Mouse (Mus musculus): ENCODE results near the gene Defb19.

Defb19 gene

DNA sequence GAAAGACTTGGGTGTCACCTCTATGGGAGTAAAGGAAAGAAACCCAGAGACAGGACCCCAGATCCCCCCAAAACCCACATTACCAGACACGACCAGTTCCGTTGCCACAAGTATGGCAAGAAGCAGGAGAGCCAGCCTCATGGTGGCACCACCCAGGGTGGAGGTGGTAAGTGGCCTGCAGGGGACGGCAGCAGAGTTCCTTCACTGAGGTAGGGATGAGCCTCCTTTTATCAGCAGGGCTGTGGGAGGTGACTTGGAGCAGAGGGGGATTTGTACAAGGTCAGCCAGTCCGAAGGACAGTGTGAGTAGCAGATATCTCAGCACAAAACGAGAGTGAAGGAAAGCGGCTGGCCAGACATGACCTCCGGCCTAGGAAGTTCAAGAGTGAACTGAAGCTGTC is at the start of gene Defb19:
Defb19 (minus strand) TSS at position 206 of the 400 bp plus-strand sequence.
- no peak for DNase-seq (ENCODE audit: low spot score in 2 of 2)

DNA sequence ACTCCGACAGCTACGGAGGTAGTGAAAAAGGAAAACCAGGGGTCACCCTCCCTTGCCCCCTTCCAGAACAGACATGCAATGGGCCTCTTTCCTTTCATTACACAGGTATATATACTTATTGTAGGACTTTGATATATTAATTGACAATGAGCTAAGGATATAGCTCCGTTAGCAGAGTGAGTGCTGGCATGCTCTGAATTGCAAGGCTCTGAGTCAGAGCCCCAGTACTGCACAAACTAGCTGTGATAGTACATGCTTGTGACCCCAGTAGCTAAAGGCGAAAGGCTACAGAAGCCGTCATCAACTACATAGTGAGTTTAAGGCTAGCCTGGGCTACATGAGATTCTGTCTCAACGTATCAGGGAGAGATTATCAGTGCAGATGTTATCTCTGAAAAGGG is 49.8 kb upstream of the Defb19 start:
- DNase-seq (ENCODE audit: low spot score in 2 of 2): no peak

DNA sequence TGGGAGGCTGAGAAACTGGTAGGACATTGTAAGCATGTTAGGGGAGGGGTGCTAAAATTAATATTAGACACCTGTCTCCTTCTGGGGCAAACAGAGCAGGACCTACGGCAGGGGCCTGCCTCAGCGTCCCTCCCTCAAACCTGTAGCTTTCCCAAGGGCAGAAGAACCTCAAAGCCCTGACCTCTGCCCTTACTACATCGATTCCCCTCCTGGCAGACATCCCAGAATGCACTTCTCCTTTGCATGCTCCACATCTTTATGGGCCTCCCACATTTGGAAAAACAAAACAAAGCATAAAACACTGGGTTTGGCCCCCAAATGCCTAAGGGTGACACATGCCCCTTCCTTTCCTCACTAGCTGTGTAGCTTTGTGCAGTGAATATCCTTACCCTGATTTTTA is 49.1 kb upstream of the Defb19 start:
- DNase-seq (ENCODE audit: low spot score in 2 of 2): no peak

DNA sequence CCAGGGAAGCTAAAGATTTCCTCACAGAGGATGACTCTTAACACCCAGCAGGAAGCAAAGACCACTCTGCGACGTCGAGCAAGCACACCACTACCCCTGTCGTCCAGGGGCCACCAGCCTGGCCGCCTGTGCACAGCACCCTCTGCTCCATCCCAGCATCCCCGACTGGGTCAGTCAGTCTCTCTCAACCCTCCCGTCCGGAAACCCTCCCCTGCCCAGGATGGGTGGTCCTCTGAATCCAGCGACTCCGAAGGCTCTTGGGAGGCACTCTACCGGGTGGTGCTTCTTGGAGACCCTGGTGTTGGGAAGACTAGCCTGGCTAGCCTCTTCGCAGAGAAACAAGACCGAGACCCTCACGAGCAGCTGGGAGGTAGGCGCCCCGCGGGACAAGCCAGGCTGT is 48.0 kb upstream of the Defb19 start:
- DNase-seq (ENCODE audit: low spot score in 2 of 2): no peak

DNA sequence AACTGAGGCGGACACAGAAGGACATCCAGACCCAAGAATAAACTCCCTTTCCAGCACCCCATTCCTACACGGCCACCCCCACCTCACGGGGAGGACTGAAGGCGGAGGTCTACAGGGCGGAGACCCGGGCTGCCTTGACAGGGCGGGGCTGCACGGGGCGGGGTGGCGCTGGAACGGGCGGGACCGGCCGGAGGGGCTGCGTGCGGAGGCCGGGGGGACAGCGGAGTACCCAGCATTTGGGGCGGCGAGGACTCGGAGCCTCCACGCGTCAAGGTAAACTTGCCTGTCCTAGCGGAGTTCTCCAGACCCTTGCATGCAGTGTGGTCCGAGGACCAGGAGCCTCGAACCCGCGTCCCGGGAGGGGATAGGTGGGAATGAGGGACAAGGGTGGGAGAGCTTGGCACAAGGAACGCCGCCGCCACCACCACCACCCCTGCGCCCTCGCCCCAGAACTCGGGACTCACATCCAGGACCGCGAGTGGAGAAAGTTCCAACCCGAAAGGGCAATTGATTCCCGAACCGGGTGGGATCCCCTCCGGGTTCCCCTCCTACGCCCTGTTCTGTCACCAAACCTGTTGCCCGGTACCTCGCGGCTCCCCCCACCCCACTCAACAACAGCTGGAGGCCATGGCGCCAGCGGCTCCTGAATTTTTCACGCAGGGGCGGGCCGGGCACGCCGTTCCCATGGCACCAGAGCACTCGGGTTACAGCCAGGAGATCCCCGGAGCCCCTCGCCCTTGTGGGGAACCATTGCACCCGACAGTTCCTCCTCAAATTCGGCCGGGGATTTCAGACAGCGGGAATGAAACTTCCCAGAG is 46.9 kb upstream of the Defb19 start, which contains the start of gene Rem1:
Rem1 (plus strand) TSS at position 178 of the 818 bp plus-strand sequence.
- no peak for DNase-seq (ENCODE audit: low spot score in 2 of 2)

DNA sequence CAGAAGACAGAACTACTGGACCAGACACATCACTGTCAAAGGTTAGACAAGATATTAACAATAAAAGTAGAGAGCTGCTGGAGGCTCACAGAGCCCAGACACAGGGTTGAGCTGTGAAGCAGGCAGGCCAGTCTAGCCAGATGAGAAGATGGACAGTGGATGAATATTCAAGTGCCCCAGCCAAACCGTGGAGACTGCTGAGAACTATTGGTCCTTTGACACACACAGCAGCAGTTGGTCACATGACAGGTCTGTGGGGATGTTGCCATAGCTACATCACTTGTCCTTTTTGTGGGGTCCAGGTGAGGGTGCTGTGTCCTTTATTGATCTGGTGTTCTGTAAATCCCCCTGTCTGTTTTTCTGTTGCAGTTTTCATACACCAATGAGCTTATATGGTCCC is 45.1 kb upstream of the Defb19 start:
- DNase-seq (ENCODE audit: low spot score in 2 of 2): no peak

DNA sequence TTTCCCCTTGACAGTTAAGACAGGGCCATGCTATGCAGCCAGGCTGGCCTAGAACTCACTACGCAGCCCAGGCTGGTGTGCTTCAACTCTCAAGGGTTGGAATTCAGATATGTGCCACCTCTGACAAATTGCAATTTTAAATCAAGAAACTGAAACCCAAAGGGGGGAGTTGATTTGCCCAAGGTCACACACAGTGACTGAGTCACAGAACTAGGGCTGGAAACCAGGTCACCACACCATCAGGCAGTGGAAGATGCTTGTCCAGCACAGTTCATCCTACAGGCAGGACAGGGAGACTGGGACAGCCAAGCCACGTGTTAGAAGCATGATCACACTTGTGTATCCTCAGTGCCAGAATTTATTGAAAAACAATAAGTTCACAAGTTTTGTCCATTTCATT is 44.5 kb upstream of the Defb19 start:
- DNase-seq (ENCODE audit: low spot score in 2 of 2): no peak

DNA sequence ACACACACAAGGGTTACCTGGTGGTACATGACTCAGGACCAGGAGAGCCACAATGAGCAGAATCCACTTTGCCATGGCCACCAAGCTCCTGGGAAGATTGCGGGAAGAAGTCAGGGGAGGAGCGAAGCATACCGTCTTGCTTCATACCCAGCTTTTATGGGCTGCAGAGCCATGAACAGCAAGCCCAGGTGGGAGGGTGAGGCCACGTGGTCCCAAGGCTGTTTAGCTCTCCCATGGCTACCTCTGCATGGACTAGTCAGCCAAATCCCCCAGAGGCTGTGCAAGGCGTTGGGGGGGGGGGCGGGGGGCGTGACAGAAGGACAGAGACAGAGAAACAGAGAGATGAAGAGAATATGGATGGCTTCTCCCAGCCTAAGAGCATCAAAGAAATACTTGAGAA is 42.8 kb upstream of the Defb19 start, which contains the start of gene Defb25:
Defb25 (minus strand) TSS at position 101 of the 400 bp plus-strand sequence.
- DNase-seq (ENCODE audit: low spot score in 2 of 2): no peak

DNA sequence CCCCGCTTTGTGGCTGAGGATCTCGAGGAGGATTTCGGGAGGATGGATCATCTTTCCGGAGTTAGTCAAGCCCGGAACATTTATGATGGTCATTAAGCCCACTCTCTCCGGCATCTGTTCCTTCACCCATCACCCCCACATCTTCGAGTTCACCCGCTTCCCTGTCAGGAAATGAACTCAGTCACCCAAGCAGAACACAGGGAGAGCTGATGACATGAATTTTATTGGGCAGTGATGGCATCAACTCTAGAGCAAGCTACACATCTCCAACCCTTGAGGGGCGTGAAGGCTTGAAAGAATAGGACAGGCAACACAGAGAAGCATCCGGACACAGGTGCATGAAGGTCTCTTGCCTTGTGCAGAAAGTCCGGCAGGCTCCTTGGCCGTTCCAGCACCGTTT is 42.0 kb upstream of the Defb19 start:
- no peak for DNase-seq (ENCODE audit: low spot score in 2 of 2)

DNA sequence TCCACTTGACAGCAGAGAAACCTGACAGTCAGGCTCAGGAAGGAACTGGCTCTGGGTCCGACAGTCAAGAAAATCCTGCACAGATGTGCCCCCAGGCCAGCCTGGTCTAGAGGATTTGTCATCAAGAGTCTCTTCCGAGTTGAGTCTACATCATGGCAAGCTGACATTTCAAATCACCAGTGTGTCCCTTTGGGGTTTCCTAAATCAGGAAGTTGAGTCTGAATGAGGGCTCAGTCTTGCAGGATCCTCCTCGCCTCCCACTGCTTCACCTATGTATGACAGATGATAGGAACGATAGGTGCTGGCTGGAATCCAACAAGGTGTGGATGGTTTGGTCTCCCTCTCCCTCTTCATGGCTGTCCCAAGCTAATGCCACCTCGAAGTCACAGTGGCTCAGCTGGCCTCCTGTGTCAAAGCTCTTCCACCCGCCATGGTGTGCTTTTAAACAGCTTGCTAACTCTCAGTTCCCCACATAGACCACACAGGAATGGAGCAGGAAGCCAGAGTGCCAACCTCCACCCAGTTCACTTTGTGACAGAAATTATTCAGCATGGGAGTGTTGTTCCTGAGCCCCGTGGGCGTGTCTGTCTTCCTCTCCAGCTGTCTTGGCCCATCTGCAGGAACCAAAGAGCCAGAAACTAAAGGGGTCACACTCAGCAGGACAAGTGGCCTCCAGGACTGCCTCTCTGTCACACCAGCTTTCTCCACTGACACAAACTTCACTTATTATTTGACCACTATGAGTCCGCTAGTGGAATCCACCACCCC is 40.4 kb upstream of the Defb19 start:
- DNase-seq (ENCODE audit: low spot score in 2 of 2): no peak

DNA sequence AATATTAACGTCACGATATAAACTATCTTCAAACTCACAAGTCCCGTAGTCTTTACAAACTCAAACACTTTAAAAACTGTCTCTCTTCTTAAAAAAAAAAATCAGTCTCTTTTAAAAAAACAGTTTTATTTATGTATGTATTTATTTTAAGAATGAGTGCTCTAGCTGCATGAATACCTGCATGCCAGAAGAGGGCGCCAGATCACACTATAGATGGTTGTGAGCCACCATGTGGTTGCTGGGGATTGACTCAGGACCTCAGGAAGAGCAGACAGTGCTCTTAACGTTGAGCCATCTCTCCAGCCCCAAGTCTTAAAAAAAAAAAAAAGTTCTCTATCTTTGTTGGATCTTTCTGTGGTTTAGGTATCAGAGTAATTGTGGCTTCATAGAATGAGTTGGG is 37.3 kb upstream of the Defb19 start:
- no peak for DNase-seq (ENCODE audit: low spot score in 2 of 2)

DNA sequence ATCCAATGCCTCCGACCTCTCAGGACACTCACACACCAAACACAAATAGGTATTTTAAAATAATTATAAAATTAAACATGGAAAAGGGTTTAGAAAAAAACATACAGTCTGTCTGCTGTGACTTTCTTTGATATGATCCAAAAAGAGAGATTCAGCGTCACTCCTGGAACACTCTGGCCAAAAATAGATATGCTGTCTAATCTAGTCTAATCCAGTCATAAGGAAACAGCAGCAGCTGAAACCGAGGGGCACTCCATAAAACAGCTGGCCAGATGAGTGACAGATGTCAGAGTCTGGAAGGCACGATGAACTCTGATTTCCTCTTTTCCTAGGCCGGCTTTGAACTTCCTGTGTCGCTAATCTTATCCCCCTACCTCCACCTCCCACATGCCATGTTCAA is 36.4 kb upstream of the Defb19 start:
- DNase-seq (ENCODE audit: low spot score in 2 of 2): no peak

DNA sequence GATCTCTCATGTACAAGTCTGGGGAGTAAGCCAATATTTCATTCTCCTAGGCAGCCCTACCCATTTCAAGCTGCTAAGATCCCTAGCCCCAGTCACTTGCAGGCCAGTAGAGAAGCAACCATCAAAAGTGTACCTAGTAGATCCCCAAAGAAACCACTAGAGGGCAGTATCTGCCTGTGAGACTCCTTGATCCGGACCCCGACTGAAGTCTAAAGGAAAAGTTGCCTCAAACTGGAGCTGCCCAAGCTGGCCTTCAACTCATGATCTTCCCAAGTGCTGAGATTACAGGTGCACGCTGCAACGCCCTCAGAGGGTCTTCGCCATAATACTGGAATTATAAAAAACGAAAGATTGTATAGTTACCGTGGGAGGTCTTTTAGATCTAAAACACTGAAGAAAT is 35.5 kb upstream of the Defb19 start:
- peak in 1 of 2 experiments; percentile 55 for DNase-seq (ENCODE audit: low spot score in 2 of 2)

DNA sequence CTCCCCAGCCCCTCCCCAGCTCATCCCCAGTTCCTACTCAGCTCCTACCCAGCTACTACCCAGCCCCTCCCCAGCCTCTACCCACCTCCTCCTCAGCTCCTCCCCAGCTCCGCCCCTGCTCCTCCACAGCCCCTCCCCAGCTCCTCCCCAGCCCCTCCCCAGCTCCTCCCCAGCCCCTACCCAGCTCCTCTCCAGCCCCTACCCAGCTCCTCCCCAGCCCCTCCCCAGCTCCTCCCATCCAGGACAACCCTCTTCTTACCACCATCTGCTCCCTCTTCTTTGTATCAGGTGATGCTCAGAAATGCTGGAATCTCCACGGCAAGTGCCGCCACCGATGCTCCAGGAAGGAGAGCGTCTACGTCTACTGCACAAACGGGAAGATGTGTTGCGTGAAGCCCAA is 32.1 kb upstream of the Defb19 start:
- DNase-seq (ENCODE audit: low spot score in 2 of 2): no peak

DNA sequence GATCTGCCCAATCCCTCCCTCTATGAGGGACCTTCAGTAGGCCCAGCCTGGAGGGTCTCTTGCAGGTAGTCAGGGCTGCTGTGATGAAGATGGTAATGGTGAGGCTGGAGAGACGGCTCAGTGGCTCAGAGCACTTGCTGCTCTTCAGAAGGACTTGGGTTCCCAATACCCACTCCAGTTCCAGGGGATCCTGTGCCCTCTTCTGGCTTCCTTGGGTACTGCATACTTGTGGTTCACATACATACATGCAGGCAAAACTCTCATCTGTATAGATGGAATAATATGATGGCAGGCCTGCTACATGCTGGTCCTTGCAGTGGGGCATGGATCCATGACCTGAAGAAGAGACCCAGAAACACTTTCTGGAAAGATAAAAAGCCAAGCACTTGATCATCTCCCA is 28.6 kb upstream of the Defb19 start:
- no peak for DNase-seq (ENCODE audit: low spot score in 2 of 2)

DNA sequence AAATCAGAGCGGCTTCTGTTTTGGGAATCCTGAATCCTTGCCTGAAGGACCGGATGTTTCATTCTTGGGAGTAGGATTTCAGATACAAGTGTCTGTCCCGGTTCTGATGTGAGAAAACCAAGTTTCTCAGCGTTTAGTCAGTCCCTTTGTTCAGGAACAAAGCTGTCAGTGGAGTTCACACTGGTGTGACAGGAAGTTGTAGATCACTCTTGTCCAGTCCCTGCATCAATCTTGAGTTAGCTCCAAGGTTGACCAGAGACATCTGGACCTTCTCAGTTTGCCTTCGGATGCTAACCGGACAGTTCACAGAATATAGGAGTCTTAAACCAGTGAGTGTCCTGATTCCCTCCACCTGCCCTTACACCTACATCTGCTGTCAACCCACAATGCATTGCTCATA is 27.6 kb upstream of the Defb19 start:
- DNase-seq (ENCODE audit: low spot score in 2 of 2): no peak

DNA sequence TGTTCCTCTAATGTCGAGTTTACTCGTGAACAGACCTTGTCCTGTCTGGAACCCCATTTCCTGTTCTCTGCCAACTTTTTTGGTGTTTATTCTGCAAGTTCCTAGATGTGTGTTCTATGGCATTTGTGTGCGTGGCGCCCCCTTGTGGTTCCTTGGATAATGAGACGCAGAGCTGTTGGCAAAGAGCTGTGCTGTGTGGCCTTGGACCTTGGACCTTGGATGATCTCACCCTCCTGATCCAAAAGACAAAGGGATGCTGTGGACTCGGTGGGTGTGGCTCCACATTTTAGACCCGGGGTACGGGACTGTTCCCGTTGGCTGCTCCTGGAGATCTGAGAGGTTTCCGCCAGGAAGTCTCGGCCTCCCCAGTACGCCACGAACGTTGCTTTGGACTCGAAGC is 23.9 kb upstream of the Defb19 start, which contains the start of gene Defb36:
Defb36 (plus strand) TSS at position 271 of the 400 bp plus-strand sequence.
- DNase-seq (ENCODE audit: low spot score in 2 of 2): no peak

DNA sequence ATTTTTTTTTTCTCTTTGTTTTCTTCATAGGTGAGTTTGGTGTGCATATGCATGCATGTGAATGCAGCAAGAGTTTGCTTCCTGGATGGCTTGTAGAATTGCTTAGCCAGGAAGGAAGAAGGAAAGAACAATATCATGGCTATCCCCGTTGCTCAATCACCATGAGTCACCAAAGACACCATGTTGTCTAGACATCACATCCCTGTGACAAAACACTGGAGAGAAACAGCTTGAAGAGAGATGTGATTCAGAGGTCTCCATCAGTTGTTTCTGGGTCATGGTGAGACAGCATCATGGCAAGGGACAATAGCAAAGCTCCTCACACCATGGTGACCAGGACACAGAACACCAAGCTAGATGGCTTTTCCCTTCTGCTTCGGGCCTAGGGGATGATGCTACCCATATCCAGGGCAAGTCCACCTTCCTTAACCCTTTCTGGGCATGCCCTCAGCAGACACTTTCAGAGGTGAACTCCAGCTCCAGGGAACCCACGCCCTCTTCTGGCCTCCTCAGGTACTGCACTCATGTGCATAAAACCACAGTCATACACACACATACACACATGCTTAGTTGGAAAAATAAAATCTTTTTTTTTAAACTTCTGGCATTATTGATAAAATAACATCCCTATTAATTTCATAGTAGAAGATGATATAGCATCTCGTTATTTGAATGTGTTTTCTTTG is 21.3 kb upstream of the Defb19 start:
- no peak for DNase-seq (ENCODE audit: low spot score in 2 of 2)

DNA sequence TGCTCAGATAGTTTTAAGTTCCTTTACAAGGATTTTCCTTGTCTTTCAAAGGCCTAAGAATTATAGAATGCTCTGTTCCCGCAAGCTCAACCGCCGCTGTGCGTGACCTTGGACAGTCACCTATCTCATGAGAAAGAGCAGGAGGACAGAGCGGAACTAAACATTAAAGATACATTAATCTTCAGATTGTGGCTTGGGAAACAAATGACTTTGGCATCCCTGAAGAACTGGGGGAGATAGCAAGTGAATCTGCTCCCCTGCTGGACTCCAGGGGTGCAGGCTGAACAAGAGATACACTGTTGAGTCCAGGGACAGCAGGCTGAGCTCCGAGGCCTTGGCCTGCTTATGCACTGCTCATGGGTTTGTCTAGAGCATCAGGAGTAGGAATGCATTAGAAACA is 20.0 kb upstream of the Defb19 start:
- DNase-seq (ENCODE audit: low spot score in 2 of 2): no peak

DNA sequence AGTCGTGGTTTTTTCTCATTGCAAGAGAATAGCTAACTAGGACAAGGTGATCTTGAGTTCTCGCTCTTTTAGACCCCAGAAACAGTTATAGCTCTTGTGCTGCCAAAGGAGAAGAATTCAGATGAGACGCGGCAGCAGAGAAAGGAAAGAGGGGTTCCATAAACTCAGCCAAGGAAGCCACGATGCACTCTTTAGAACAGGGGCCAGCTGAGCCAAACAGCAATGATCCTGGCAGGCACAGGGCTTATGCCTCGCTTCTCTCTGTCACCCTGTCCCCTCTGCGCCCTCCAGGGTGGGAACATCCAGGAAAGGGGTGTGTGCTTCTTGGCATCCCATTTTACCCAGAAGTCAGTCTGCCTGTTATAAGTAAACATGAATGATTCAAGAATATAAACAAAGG is 19.2 kb upstream of the Defb19 start, which contains the start of gene Defb45:
Defb45 (minus strand) TSS at position 101 of the 400 bp plus-strand sequence.
- no peak for DNase-seq (ENCODE audit: low spot score in 2 of 2)

DNA sequence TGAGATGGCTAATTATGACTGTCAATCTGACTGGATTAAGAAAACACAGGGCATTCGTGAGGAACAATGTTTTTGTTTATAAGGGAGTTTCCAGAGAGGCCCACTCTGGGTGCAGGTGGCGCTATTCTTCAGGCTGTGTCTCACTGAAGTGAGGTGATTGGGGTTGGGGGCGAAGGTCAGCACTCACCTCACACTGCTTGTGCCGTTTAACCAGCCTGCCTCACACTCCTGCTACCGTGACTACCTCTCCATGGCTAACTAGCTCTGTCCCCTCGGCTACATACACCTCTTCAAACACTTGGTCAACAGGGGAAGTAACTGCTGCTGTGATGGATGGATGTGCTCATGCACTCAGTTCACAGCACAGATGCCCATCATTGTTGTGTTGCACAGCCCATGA is 8.9 kb upstream of the Defb19 start:
- DNase-seq (ENCODE audit: low spot score in 2 of 2): no peak

DNA sequence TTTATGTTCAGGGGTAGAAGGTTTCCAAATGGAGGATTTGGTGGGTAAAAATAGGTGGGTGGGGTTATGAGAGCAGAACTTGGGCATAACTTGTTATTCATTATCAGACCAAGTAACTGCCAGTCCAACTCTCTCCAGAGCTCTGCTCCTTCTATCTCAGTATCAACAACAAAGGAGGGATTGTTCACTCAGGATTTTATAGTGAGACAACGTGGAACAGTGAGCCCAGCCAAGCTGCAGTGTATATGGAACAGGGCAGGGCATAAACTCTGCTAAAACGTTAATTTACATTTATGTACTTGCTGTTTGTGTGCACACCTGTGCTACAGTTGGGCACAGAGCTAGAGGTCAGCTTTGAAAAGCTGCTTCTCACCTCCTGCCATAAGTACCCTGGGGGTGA is 8.3 kb upstream of the Defb19 start:
- no peak for DNase-seq (ENCODE audit: low spot score in 2 of 2)
